Mouse (Mus musculus) MEL (cell line): ENCODE data around the gene Pcsk5.

ENCODE experiments used
- EP300 ChIP-seq, 2 experiments: IDR thresholded peaks; 2 replicates each; pipeline ENCODE4 v1.6.1; 2011; ENCODE audit warnings: improper control_type of control experiment in 2 of 2, low read length in 2 of 2, low read depth in 1 of 2, mild to moderate bottlenecking in 1 of 2
- MAZ ChIP-seq: IDR thresholded peaks from 2 replicates; pipeline ENCODE4 v1.6.1; 2012; ENCODE audit warnings: low read depth, mild to moderate bottlenecking, inconsistent platforms, low read length, improper control_type of control experiment
- MYB ChIP-seq: IDR thresholded peaks from 2 replicates; pipeline ENCODE4 v1.6.1; 2011; ENCODE audit warnings: mild to moderate bottlenecking, low read depth, low read length, improper control_type of control experiment
- POLR2A ChIP-seq, 2 experiments: IDR thresholded peaks; 2 replicates each; pipeline ENCODE4 v1.6.1; 2011 to 2012; ENCODE audit warnings: low read length in 2 of 2, mild to moderate bottlenecking in 2 of 2, control low read depth in 1 of 2, improper control_type of control experiment in 1 of 2, low read depth in 1 of 2, moderate library complexity in 1 of 2; ENCODE audit not compliant: control insufficient read depth in 1 of 2, insufficient read depth in 1 of 2, poor library complexity in 1 of 2
- POLR2AphosphoS5 ChIP-seq: IDR thresholded peaks from 2 replicates; pipeline ENCODE4 v1.6.1; 2012; ENCODE audit warnings: low read depth, borderline replicate concordance, mild to moderate bottlenecking, inconsistent platforms, low read length, moderate library complexity, mixed read lengths
- TBP ChIP-seq: IDR thresholded peaks from 2 replicates; pipeline ENCODE4 v1.8.0; 2011; ENCODE audit warnings: low read depth, low read length, improper control_type of control experiment
- TCF12 ChIP-seq: IDR thresholded peaks from 2 replicates; pipeline ENCODE4 v1.6.1; 2014; ENCODE audit warnings: low read depth, mild to moderate bottlenecking, inconsistent platforms, low read length, improper control_type of control experiment, moderate library complexity
- USF2 ChIP-seq, 2 experiments: IDR thresholded peaks; 2 replicates each; pipeline ENCODE4 v1.6.1; 2011 to 2012; ENCODE audit warnings: improper control_type of control experiment in 2 of 2, low read length in 2 of 2, borderline replicate concordance in 1 of 2, inconsistent platforms in 1 of 2, low read depth in 1 of 2, mild to moderate bottlenecking in 1 of 2; ENCODE audit not compliant: insufficient read depth in 1 of 2
- ZC3H11A ChIP-seq: IDR thresholded peaks from 2 replicates; pipeline ENCODE4 v1.6.1; 2012; ENCODE audit warnings: low read depth, mild to moderate bottlenecking, inconsistent platforms, low read length, improper control_type of control experiment
- ZNF384 ChIP-seq: IDR thresholded peaks from 2 replicates; pipeline ENCODE4 v1.6.1; 2012; ENCODE audit warnings: low read depth, mild to moderate bottlenecking, inconsistent platforms, low read length, improper control_type of control experiment

- TF ChIP-seq MAZ (no peak), TBP (no peak), MYB (no peak), TCF12 (no peak), EP300 (IDR thresholded peaks at IDR 0.05; ENCODE audit: low read depth in 1 of 2, low read length in 2 of 2) (no peak), ZC3H11A (no peak), ZNF384 (no peak), USF2 (IDR thresholded peaks at IDR 0.05; ENCODE audit: borderline replicate concordance in 1 of 2, insufficient read depth in 1 of 2, low read depth in 1 of 2, low read length in 2 of 2) (no peak), POLR2A (IDR thresholded peaks at IDR 0.05; ENCODE audit: control insufficient read depth in 1 of 2, insufficient read depth in 1 of 2, low read depth in 1 of 2, low read length in 2 of 2, poor library complexity in 1 of 2) (no peak), POLR2AphosphoS5 (no peak)
Measured at GRCm38 (mm10) chr19:17774061-17774460, 63.4 kb downstream of the Pcsk5 start.
